Mouse (Mus musculus) gastrocnemius, postnatal 4 days (tissue): ENCODE measurements around the gene Rln3. TPM values are rescaled to one million over a fixed set of nuclear protein-coding genes. Genes with fewer than 3 reads are reported as not detected.

Experiments
- DNase-seq, 2 experiments: peaks; one replicate each; pipeline ENCODE4 v3.0.0; 2021 to 2022; ENCODE audit warnings: low spot score in 2 of 2, mixed read lengths in 2 of 2
- microRNA-seq: library from miRNA; unstranded; fragments of <30 nt; microRNA quantifications from one replicate; pipeline ENCODE4 v1.2.0, GENCODE M21; 2021
- total RNA-seq, 2 experiments: library from RNA; stranded (reverse); gene quantifications; 2 replicates each; pipeline ENCODE4 v1.2.3; 2021

The Rln3 gene
- total RNA-seq, 2 experiments from 2014 or later, result not detected

DNA sequence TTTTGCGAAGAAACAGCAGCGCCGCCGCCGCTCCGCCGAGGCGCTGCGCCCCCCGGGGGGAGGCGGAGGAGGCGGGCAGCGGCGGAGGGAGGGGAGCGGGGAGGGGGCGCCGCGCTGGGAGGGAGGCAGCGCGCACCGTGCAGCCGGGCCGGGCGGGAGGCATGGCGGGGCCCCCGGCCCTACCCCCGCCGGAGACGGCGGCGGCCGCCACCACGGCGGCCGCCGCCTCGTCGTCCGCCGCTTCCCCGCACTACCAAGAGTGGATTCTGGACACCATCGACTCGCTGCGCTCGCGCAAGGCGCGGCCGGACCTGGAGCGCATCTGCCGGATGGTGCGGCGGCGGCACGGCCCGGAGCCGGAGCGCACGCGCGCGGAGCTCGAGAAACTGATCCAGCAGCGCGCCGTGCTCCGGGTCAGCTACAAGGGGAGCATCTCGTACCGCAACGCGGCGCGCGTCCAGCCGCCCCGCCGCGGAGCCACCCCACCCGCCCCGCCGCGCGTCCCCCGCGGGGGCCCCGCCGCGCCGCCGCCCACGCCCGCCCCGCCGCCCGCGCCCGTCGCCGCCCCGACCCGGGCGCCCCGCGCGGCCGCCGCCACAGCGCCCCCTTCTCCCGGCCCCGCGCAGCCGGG is 47.2 kb downstream of the Rln3 start, which contains the start of gene Samd1:
Samd1 (plus strand) TSS at position 162 of the 631 bp plus-strand sequence.
- peak in 1 of 2 experiments; percentile 66 for DNase-seq

DNA sequence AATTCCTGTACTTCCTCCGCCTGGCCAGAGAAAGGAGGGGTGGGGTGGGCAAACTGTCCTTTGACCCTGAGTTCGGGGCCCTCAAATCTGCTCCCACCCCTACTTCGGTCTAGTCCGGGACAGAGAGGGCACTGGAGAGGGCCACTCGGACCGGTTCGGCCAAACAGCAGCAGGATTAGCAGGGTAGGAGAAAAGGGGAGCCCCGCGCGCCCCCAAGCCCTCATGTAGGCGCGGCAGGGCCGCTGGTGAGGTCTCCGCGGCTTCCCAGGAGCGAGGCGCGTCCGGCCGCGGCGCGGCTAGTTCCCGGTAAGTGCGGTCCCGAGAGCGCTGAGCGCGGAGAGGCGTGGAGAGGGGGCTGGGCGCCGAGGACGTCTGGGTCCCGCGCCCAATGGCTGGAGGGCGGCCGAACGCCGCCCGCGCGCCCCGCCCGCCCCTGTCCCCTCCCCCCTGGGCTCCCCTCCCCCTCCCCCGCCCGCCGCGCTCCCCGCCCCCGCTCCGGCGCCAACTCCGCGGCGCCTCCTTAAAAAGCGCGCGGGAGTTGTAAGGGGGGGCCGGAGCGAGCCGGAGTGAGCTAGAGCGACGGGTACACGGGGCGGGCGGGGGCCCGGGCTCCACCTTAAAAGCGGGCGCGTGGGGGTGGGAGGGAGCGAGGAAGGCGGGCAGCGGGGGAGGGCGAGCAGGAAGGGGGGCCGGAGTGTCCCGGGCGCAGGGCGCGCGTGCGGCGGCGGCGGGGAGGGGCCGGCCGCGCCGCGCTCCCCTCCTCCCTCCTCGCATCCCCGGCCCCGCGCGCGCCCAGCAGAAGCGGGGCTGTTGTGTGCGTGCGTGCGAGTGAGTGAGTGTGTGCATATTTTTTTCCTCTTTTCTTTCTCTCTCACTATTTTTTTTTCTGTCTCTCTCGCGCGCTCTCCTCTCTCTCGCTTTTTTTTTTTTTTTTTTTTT is 48.0 kb downstream of the Rln3 start:
- peak; percentile 86 to 90 for DNase-seq

DNA sequence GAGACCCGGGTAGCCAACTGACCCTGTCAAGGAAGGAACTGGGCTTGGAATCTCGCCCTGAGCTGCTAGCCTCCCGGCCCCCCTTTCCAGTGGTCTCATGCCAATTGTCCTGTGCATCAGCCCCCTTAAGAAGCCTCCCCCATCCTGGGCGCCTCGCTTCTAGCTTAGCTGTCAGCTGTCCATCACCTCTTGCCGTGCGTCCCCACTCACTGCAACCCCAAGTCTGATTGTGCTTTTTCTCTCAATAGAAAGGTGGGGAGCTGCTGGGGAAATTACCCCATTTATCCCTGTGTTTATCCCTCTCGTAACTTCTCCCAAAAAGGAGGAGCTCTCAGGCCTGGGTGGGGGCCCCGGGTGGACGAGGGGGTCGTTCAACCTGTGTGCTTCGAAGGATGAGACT is 48.8 kb downstream of the Rln3 start:
- DNase-seq, result no peak

DNA sequence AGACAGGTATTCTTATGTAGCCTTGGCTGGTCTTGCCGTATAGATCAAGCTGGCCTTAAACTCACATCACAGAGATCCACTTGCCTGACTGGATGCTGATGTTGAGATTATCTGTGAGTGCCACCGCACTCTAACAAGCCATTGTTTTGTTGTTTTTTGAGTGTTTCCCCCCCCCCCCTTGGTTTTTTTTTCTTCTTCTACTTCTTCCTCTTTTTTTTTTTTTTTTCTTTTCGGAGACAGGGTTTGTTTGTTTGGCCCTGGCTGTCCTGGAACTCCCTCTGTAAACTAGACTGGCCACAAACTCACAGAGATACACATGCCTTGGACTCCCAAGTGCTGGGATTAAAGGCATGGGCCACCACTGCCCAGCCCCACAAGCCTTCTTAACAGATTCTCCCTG is 50.8 kb downstream of the Rln3 start:
- DNase-seq, result no peak

Small RNAs within 50 kb of the gene (microRNA-seq; reads per million reads assigned to microRNA genes)
- 0.63 reads per million for gene Mir1199
- not detected for gene Mir709
- gene Mir8111, result not detected

Other genes starting within 250 kb of the Rln3 start
- 10 to 100 TPM; 33.6 to 37.6 TPM for gene Adgrl1, start 144.9 kb downstream of the Rln3 start, total RNA-seq
- under 1 TPM; 0.22 to 0.23 TPM for gene Gm10644, start 89.8 kb downstream of the Rln3 start, total RNA-seq
- gene Asf1b, start 89.5 kb downstream of the Rln3 start, total RNA-seq, result 10 to 100 TPM; 14.9 to 17.2 TPM
- gene Prkaca, start 72.0 kb downstream of the Rln3 start, total RNA-seq, result 100 to 1,000 TPM; 837 to 892 TPM
- gene Samd1, start 47.3 kb downstream of the Rln3 start, total RNA-seq, result 10 to 100 TPM; 40.7 to 44.4 TPM
- gene 1700067K01Rik, start 43.5 kb downstream of the Rln3 start, total RNA-seq, result under 1 TPM in 1 of 2 experiments, not detected in 1; 0.44 TPM
- gene 2210011C24Rik, start 32.8 kb downstream of the Rln3 start, total RNA-seq, result 1 to 10 TPM in 1 of 2 experiments, under 1 TPM in 1; 0.65 to 1.2 TPM
- gene Palm3, start 23.5 kb downstream of the Rln3 start, total RNA-seq, result 1 to 10 TPM; 1.1 to 2.2 TPM
- gene Il27ra, start 2.4 kb downstream of the Rln3 start, total RNA-seq, result 1 to 10 TPM in 1 of 2 experiments, under 1 TPM in 1; 0.93 to 1.4 TPM
- gene Gm10643, start 20.1 kb upstream of the Rln3 start, total RNA-seq, result 1 to 10 TPM; 2.5 to 3.2 TPM
- 10 to 100 TPM; 10.1 to 11.7 TPM for gene Rfx1, start 21.8 kb upstream of the Rln3 start, total RNA-seq
- 10 to 100 TPM; 15.6 to 17.5 TPM for gene Dcaf15, start 59.8 kb upstream of the Rln3 start, total RNA-seq
- gene Podnl1, start 81.0 kb upstream of the Rln3 start, total RNA-seq, result not detected
- 10 to 100 TPM; 18.2 to 21.8 TPM for gene Cc2d1a, start 102.9 kb upstream of the Rln3 start, total RNA-seq
- 1 to 10 TPM; 1.4 to 1.9 TPM for gene 4930432K21Rik, start 103.0 kb upstream of the Rln3 start, total RNA-seq
- 1 to 10 TPM; 2.5 to 3.3 TPM for gene Nanos3, start 140.2 kb upstream of the Rln3 start, total RNA-seq
- 1 to 10 TPM; 9.5 to 9.8 TPM for gene Zswim4, start 192.1 kb upstream of the Rln3 start, total RNA-seq
- 100 to 1,000 TPM; 197 to 218 TPM for gene D8Ertd738e, start 204.7 kb upstream of the Rln3 start, total RNA-seq
- 10 to 100 TPM; 18.8 to 27.0 TPM for gene Mri1, start 212.3 kb upstream of the Rln3 start, total RNA-seq
- gene Ccdc130, start 225.4 kb upstream of the Rln3 start, total RNA-seq, result 10 to 100 TPM; 11.2 to 15.1 TPM